Mouse (Mus musculus): ENCODE data around the gene Nptx1.

Gene Nptx1

DNA sequence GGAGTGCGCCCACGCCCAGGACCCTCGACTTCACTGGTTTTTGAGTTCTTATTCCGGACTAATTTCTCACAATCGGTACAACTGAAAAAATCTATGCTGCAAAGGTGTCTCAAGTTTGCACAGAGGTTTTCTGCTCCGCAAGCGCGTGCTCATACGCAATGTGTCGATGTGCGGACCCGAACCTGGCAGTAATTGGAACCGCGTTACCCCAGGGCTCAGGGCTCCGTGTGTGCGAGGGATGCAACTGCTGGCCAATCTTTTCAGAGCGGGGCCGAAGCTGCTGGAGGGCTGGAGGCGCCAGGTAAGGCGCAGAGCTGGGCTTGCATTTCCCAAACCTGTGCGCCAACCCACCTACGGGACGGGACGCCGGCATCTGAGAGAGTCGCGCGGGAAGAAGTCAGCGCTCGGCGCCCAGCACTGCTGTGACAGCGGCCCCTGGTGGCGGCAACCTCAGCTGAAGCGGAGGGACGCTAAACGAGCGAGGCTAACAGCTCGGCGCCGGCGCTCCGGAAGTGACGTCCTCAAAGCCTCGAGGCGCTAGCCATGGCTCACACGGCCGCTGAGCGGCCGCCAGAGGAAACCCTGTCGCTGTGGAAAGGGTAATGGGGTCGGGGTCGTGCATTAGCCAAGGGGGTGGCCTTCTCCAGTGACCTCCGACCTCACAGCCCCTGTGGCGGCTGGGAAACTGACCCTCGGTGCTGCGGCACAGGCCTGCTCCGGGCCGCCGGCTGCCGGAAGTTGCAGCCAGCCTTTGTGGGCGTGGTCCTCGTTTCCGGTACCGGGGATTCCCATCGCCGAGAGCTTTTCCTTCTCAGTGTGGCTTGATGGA, 56.5 kb downstream of the Nptx1 start, which contains the start of gene Endov:
Gene Endov, plus strand, starts transcription at position 487 of the 829 bp plus-strand sequence.
- WGBS, result 1% methylated on average over 66 of the region's 66 CpGs
